22 mouse cellular contexts compared by ENCODE assay signal in genomic region chr6:128044691-128045090, GRCm38 (mm10).
DNase-seq lines count a peak whose midpoint lies in the region; ATAC-seq and TF ChIP-seq lines count a peak whose summit lies in the region.
"Had no signal": no experiment of that assay in that cellular context is flagged by ENCODE, and none has a peak within 500 bp of the region (broad histone marks: within the 10 kb centered on the region; RNA-seq: fewer than 3 reads in every experiment).

No protein-coding gene starts in this region.

- WGBS in heart, postnatal 0 days = 50% methylated on average over 10 of the region's 10 CpGs
- WGBS in heart, embryonic 11.5 days (ENCODE audit: insufficient replicate concordance) = 60% methylated on average over 10 of the region's 10 CpGs
- 40% methylated on average over 10 of the region's 10 CpGs for WGBS in liver, postnatal 0 days (ENCODE audit: insufficient replicate concordance)

- no peaks in the 10 kb centered on the region for H3K27me3 ChIP-seq in heart, postnatal 0 days (ENCODE audit: control insufficient read depth, insufficient read depth, low read length)
- no peaks in the 10 kb centered on the region for H3K27me3 ChIP-seq in heart, embryonic 11.5 days (ENCODE audit: control insufficient read depth, insufficient read depth, low read length)
- H3K27me3 ChIP-seq in liver, postnatal 0 days (ENCODE audit: insufficient read depth, low read length) = no peaks in the 10 kb centered on the region
- H3K27me3 ChIP-seq: embryonic facial prominence, embryonic 15.5 days; forebrain, embryonic 15.5 days; hindbrain, embryonic 12.5 days; Patski had no signal

- TF ChIP-seq CTCF in heart, postnatal 0 days (IDR thresholded peaks at IDR 0.05; ENCODE audit: low read depth) = no peak
- TF ChIP-seq CTCF in liver, postnatal 0 days (IDR thresholded peaks at IDR 0.05; ENCODE audit: low read depth) = no peak

- peak overlapping the region; percentile 48 for H3K27ac ChIP-seq in heart, postnatal 0 days (ENCODE audit: low read depth)
- no peak overlapping the region for H3K27ac ChIP-seq in heart, embryonic 11.5 days (ENCODE audit: low read depth, low read length)
- no peak overlapping the region for H3K27ac ChIP-seq in liver, postnatal 0 days (ENCODE audit: low read depth)
- H3K27ac ChIP-seq: embryonic facial prominence, embryonic 15.5 days; forebrain, embryonic 10.5 days; forebrain, embryonic 15.5 days; hindbrain, embryonic 12.5 days had no signal

- H3K4me3 ChIP-seq in heart, postnatal 0 days (ENCODE audit: low read depth, low read length) = no peak overlapping the region
- H3K4me3 ChIP-seq in heart, embryonic 11.5 days (ENCODE audit: low read depth, low read length) = no peak overlapping the region
- no peak overlapping the region for H3K4me3 ChIP-seq in liver, postnatal 0 days (ENCODE audit: low read depth, low read length)
- H3K4me3 ChIP-seq: embryonic facial prominence, embryonic 15.5 days; erythroblast, embryonic 14.5 days; forebrain, embryonic 10.5 days; forebrain, embryonic 15.5 days; heart, embryonic 10.5 days; hindbrain, embryonic 12.5 days had no signal

- ATAC-seq in heart, postnatal 0 days (ENCODE audit: insufficient read depth, low read depth) = no peak
- ATAC-seq in heart, embryonic 11.5 days (replicated peaks; ENCODE audit: insufficient number of reproducible peaks, low FRiP score, low TSS enrichment) = no peak
- ATAC-seq in liver, postnatal 0 days = no peak
- peak; percentile 53 for ATAC-seq in common myeloid progenitor, adult 5-6 weeks (replicated peaks; ENCODE audit: low read depth, poor library complexity, severe bottlenecking)
- ATAC-seq: activated CD4-positive, CD25-positive, alpha-beta regulatory T cell, adult 4 months; forebrain, embryonic 15.5 days; hindbrain, embryonic 16.5 days; Patski had no signal

- H3K4me2 ChIP-seq in heart, postnatal 0 days (ENCODE audit: low read depth, low read length) = peak overlapping the region; percentile 26; the same call in 1 of the 2 replicates
- H3K4me2 ChIP-seq in heart, embryonic 11.5 days = no peak overlapping the region
- peak overlapping the region; percentile 11; the same call in 1 of the 2 replicates for H3K4me2 ChIP-seq in liver, postnatal 0 days (ENCODE audit: low read depth, low read length)
- H3K4me2 ChIP-seq: embryonic facial prominence, embryonic 15.5 days; forebrain, embryonic 15.5 days; hindbrain, embryonic 12.5 days had no signal

- no peak for DNase-seq in heart, postnatal 0 days (ENCODE audit: low spot score)
- DNase-seq in liver, postnatal 0 days = no peak
- no peak for DNase-seq in liver
- no peak for DNase-seq in embryo, embryonic 9.5 days (ENCODE audit: extremely low spot score)
- no peak for DNase-seq in left cerebral cortex, postnatal 10 days (ENCODE audit: extremely low spot score in 1 of 2, low spot score in 2 of 2)
- DNase-seq: adrenal gland, postnatal 14 days; cerebellum, adult 11-12 months; cerebellum, adult 9-10 months; gastrocnemius, postnatal 36 days; heart, adult 18-20 months; heart, postnatal 4 days had no signal

- H3K9ac ChIP-seq in heart, postnatal 0 days (replicated peaks; ENCODE audit: low read depth, low read length) = no peak overlapping the region
- no peak overlapping the region for H3K9ac ChIP-seq in heart, embryonic 11.5 days (ENCODE audit: low read depth, low read length)
- H3K9ac ChIP-seq in liver, postnatal 0 days (replicated peaks) = no peak overlapping the region
- H3K9ac ChIP-seq: embryonic facial prominence, embryonic 15.5 days; forebrain, embryonic 15.5 days; hindbrain, embryonic 12.5 days had no signal

- no peaks in the 10 kb centered on the region for H3K36me3 ChIP-seq in heart, postnatal 0 days (replicated peaks; ENCODE audit: control insufficient read depth, insufficient read depth, low read length)
- no peaks in the 10 kb centered on the region for H3K36me3 ChIP-seq in heart, embryonic 11.5 days (ENCODE audit: control insufficient read depth, insufficient read depth, low read length)
- H3K36me3 ChIP-seq in liver, postnatal 0 days (replicated peaks; ENCODE audit: insufficient read depth, low read length) = no peaks in the 10 kb centered on the region
- H3K36me3 ChIP-seq: embryonic facial prominence, embryonic 15.5 days; forebrain, embryonic 10.5 days; forebrain, embryonic 15.5 days; heart, embryonic 10.5 days; hindbrain, embryonic 12.5 days had no signal

- H3K9me3 ChIP-seq in heart, postnatal 0 days (replicated peaks; ENCODE audit: control insufficient read depth, low read length) = no peaks in the 10 kb centered on the region
- no peaks in the 10 kb centered on the region for H3K9me3 ChIP-seq in heart, embryonic 11.5 days (replicated peaks; ENCODE audit: control insufficient read depth, low read length)
- H3K9me3 ChIP-seq in liver, postnatal 0 days (ENCODE audit: low read length) = no peaks in the 10 kb centered on the region
- H3K9me3 ChIP-seq: embryonic facial prominence, embryonic 15.5 days; forebrain, embryonic 10.5 days; forebrain, embryonic 15.5 days; heart, embryonic 10.5 days; hindbrain, embryonic 12.5 days had no signal

- H3K4me1 ChIP-seq in heart, postnatal 0 days (ENCODE audit: control insufficient read depth, insufficient read depth) = peaks cover 57% of the 10 kb centered on the region
- peaks cover 73% of the 10 kb centered on the region for H3K4me1 ChIP-seq in heart, embryonic 11.5 days (ENCODE audit: control insufficient read depth, insufficient read depth, low read length)
- H3K4me1 ChIP-seq in liver, postnatal 0 days (ENCODE audit: insufficient read depth) = peaks cover 6% of the 10 kb centered on the region; the same call in 1 of the 2 replicates

- no peak for TF ChIP-seq EP300 in heart, postnatal 0 days (IDR thresholded peaks at IDR 0.05; ENCODE audit: low read depth)
- TF ChIP-seq EP300 in liver, postnatal 0 days (IDR thresholded peaks at IDR 0.05; ENCODE audit: low read depth) = no peak

- intact Hi-C loops in left cerebral cortex, postnatal 10 days (cut with DNase I) = no loop called here
